Mouse (Mus musculus) forebrain, embryonic 16.5 days (tissue): ENCODE results near the gene Olfr378. TPM values are rescaled to one million over a fixed set of nuclear protein-coding genes. Genes with fewer than 3 reads are reported as not detected.

Source experiments
- ATAC-seq: fragments of 200-750 bp; cut with Nextera tagmentation; 2 replicates; pipeline ENCODE4 v1.8.0; 2017; ENCODE audit warnings: mild to moderate bottlenecking, moderate library complexity
- H3K27ac ChIP-seq: fragments of 300-500 bp; sonication (generic); 2 replicates; pipeline ENCODE4 v1.5.1; 2014; ENCODE audit warnings: low read length, control low read depth
- H3K27me3 ChIP-seq: fragments of 300-500 bp; sonication (generic); replicated peaks from 2 replicates; pipeline ENCODE4 v1.6.1; 2014; ENCODE audit warnings: low read length; ENCODE audit not compliant: control insufficient read depth, insufficient read depth
- H3K36me3 ChIP-seq: fragments of 300-500 bp; sonication (generic); 2 replicates; pipeline ENCODE4 v1.6.1; 2014; ENCODE audit not compliant: control insufficient read depth, insufficient read depth
- H3K4me1 ChIP-seq: fragments of 300-500 bp; sonication (generic); replicated peaks from 2 replicates; pipeline ENCODE4 v1.6.1; 2014; ENCODE audit warnings: low read length; ENCODE audit not compliant: control insufficient read depth, insufficient read depth
- H3K4me2 ChIP-seq: fragments of 300-500 bp; sonication (generic); 2 replicates; pipeline ENCODE4 v1.6.1; 2014; ENCODE audit warnings: mild to moderate bottlenecking, low read length, control low read depth
- H3K4me3 ChIP-seq: fragments of 300-500 bp; sonication (generic); replicated peaks from 2 replicates; pipeline ENCODE4 v1.5.1; 2014; ENCODE audit warnings: mild to moderate bottlenecking, low read length, control low read depth
- H3K9ac ChIP-seq: fragments of 300-500 bp; sonication (generic); replicated peaks from 2 replicates; pipeline ENCODE4 v1.6.1; 2014; ENCODE audit warnings: low read depth, low read length, control low read depth
- H3K9me3 ChIP-seq: fragments of 300-500 bp; sonication (generic); 2 replicates; pipeline ENCODE4 v1.6.1; 2016; ENCODE audit warnings: low read length; ENCODE audit not compliant: control insufficient read depth
- WGBS: fragments of 180-500 bp; shearing (Covaris S2); extraction: QIAGEN DNeasy Blood & Tissue Kit; methylation state at CpG from one replicate; pipeline ENCODE4 v1.1.7; 2014; 5-methylcytosine and 5-hydroxymethylcytosine counted together
- polyA plus RNA-seq: library from polyadenylated mRNA; unstranded; fragments of >200 nt; fragmentation: Nextera tagmentation; extraction: Ambion mirVana; gene quantifications from 2 replicates; pipeline ENCODE4 v1.2.1, GENCODE M21; 2015

Gene Olfr378
- not detected in 2 replicates for polyA plus RNA-seq

DNA sequence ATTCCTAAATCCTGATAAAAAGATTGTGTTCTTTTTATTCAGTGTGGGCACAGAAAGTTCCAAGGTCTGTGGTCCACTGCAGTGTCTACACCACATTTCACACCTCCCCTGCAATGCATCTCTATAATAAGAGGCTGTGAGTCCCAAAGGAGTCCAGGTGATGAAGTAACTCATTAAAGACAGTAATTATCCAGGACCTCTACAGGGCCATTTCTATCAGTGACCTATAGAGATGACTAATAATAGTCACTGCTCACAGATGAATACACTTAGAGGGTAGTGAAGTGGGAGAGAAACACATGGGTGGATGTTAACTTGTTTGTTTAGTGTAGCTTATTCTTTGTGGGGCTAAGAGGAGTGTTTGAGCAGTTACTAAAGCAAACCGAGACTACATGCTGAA is at the start of gene Olfr378:
Gene Olfr378 (minus strand): TSS at position 101 of the 400 bp plus-strand sequence.
- H3K9ac ChIP-seq = no peak within 1 kb of the TSS
- 96% methylated on average over 1 of the region's 1 CpGs for WGBS
- no peak within 1 kb of the TSS for H3K4me2 ChIP-seq

DNA sequence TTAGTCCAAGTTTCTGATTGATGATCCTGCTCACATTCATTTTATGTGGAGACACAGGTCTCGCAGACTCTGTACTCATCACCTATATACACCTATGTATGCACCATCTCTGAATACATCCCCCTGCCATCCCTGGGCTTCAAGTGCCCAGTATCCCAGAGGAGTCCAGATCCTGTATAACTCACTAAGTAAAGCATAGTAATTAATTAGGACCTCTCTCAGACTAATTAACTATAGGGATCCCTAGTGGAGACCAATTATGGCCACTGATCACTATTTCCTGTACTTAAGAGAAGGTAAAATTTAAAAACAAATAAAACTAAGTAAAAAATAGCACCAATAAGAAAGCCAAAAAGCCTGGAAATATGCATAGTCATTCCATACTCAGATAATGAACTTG is 29.1 kb upstream of the Olfr378 start, which contains the start of gene Olfr380:
Gene Olfr380 (minus strand): TSS at position 101 of the 400 bp plus-strand sequence.
- H3K9me3 ChIP-seq = 0 out of 2 replicates have a peak, but pooled peaks cover under 1% of the 10 kb centered on the region
- H3K27me3 ChIP-seq = no peaks in the 10 kb centered on the region
- no peak within 1 kb of the TSS for H3K27ac ChIP-seq
- 90% methylated on average over 1 of the region's 1 CpGs for WGBS
- no peaks in the 10 kb centered on the region for H3K36me3 ChIP-seq
- no peak for ATAC-seq
- no peak within 1 kb of the TSS for H3K4me3 ChIP-seq
- H3K4me1 ChIP-seq = no peaks in the 10 kb centered on the region
- H3K4me2 ChIP-seq = no peak within 1 kb of the TSS
- H3K9ac ChIP-seq = no peak within 1 kb of the TSS

More for the DNA sequence above, at the start of gene Olfr378:
- no peak for ATAC-seq
- H3K27me3 ChIP-seq = no peaks in the 10 kb centered on the region
- H3K27ac ChIP-seq = no peak within 1 kb of the TSS
- H3K36me3 ChIP-seq = no peaks in the 10 kb centered on the region
- H3K4me3 ChIP-seq = no peak within 1 kb of the TSS
- peaks cover 10% of the 10 kb centered on the region; the same call in 1 of the 2 replicates for H3K9me3 ChIP-seq
- H3K4me1 ChIP-seq = no peaks in the 10 kb centered on the region

DNA sequence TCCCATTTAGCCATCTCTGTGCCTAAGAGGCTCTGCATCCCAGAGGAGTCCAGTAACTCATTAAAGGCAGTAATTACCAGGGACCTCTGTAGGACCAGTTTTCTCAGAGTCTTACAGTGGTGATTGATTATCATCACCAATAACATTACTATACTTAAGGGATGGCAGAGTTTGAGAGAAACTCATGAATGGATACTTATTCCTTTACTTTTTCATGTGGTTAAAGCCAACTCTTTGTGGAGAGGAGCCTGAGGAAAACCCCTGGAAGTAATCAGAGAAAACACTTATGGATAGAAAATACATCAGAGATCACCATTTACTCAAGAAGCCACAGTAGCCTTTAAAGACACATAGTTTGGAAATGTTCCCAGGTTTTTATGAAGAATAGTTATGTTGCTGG is 28.8 kb downstream of the Olfr378 start, which contains the start of gene Olfr1:
Gene Olfr1 (minus strand): TSS at position 101 of the 400 bp plus-strand sequence.
- Histone ChIP-seq H3K9ac (no peak within 1 kb of the TSS), H3K36me3 (no peaks in the 10 kb centered on the region), H3K4me1 (no peaks in the 10 kb centered on the region), H3K27ac (no peak within 1 kb of the TSS), H3K4me2 (no peak within 1 kb of the TSS), H3K4me3 (no peak within 1 kb of the TSS), H3K9me3 (no peaks in the 10 kb centered on the region), H3K27me3 (no peaks in the 10 kb centered on the region)
- no peak for ATAC-seq

DNA sequence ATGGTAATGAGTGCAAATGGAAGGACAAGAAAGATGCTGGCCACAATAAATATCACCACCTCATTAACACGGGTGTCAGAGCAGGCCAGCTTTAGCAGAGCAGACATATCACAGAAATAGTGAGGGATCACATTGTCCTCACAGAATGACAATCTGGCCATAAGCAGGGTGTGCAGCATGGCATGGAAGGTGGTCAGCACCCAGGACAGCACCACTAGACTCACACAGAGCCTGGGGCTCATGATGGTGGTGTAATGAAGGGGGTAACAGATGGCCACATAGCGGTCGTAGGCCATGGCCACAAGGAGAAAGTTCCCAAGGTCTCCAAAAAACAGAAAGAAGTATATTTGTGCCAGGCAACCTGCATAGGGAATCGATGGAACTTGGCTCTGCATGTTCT is 32.9 kb downstream of the Olfr378 start:
- Histone ChIP-seq H3K9me3 (no peaks in the 10 kb centered on the region), H3K27me3 (no peaks in the 10 kb centered on the region), H3K36me3 (no peaks in the 10 kb centered on the region), H3K4me3 (no peak overlapping the region), H3K4me1 (no peaks in the 10 kb centered on the region), H3K27ac (no peak overlapping the region), H3K9ac (no peak overlapping the region), H3K4me2 (no peak overlapping the region)
- no peak for ATAC-seq
- WGBS = 75% methylated on average over 4 of the region's 4 CpGs

Other genes with a start within 250 kb of the Olfr378 start
- 20.6 and 21.5 TPM in 2 replicates for gene Ctns, start 229.4 kb downstream of the Olfr378 start, polyA plus RNA-seq
- gene Shpk, start 229.0 kb downstream of the Olfr378 start, polyA plus RNA-seq = 1.3 and 1.8 TPM in 2 replicates
- not detected in 2 replicates for gene Trpv1, start 194.2 kb downstream of the Olfr378 start, polyA plus RNA-seq
- 0.06 TPM in 1 of 2 replicates, not detected in the other for gene Trpv3, start 161.1 kb downstream of the Olfr378 start, polyA plus RNA-seq
- gene Aspa, start 98.9 kb downstream of the Olfr378 start, polyA plus RNA-seq = 0.77 and 1.3 TPM in 2 replicates
- not detected in 2 replicates for gene Gm49340, start 98.7 kb downstream of the Olfr378 start, polyA plus RNA-seq
- gene Spata22, start 98.7 kb downstream of the Olfr378 start, polyA plus RNA-seq = not detected in 2 replicates
- not detected in 2 replicates for gene Olfr20, start 77.7 kb downstream of the Olfr378 start, polyA plus RNA-seq
- not detected in 2 replicates for gene Olfr376, start 57.2 kb downstream of the Olfr378 start, polyA plus RNA-seq
- not detected in 2 replicates for gene Olfr1, start 28.9 kb downstream of the Olfr378 start, polyA plus RNA-seq
- gene Olfr380, start 29.0 kb upstream of the Olfr378 start, polyA plus RNA-seq = not detected in 2 replicates
- gene Olfr381, start 63.1 kb upstream of the Olfr378 start, polyA plus RNA-seq = not detected in 2 replicates
- not detected in 2 replicates for gene Olfr382, start 88.7 kb upstream of the Olfr378 start, polyA plus RNA-seq
- gene Olfr385, start 164.5 kb upstream of the Olfr378 start, polyA plus RNA-seq = not detected in 2 replicates
- gene Olfr384, start 170.1 kb upstream of the Olfr378 start, polyA plus RNA-seq = not detected in 2 replicates